Mouse (Mus musculus): ENCODE results near the gene Blzf1. TPM values are rescaled to one million over a fixed set of nuclear protein-coding genes. Genes with fewer than 3 reads are reported as not detected.
A peak's percentile ranks its signal among the peaks of the same experiment; 100 is the strongest.

Gene Blzf1
- 28.7 and 29.5 TPM in 2 replicates for polyA plus RNA-seq (2016; fragmentation: Nextera tagmentation; extraction: Ambion mirVana)

DNA sequence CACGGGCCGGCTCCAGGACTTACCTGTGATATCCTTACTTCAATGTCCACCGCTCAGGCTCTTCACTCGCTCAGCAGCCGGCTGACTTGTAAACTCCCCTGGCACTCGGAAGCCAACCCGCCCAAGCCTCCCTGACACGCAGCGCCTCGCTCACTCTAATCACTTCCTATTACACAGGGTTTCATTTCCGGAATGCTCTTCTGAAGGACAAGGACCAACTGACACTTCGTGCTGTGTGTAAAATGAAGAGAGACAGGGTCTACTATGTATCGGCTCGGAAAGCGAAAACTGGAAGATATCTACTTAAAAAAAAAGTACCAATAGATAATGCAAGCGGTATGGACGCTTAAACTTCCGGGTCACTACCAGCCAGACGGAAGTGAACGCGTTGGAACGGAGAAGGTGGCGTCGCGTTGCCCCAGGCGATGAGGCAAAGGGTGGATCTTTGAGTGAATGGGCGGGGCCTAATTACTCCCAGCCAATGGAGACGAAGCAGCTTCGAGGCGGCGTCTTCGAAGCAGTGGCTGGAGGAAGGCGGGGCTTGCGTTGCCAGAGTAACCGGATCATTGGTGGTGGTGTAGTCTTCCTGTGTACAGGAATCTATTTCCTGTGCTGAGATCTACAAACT, at the start of gene Blzf1:
Gene Blzf1 (minus strand): TSS at position 366 of the 628 bp plus-strand sequence.
- Histone ChIP-seq H3K4me3 (peak within 1 kb of the TSS; percentile 67), H3K27ac (peak within 1 kb of the TSS; percentile 66), H3K4me2 (replicated peaks) (peak within 1 kb of the TSS; percentile 81), H3K27me3 (no peaks in the 10 kb centered on the region), H3K9ac (peak within 1 kb of the TSS; percentile 75), H3K9me3 (no peaks in the 10 kb centered on the region), H3K36me3 (peaks cover 11% of the 10 kb centered on the region), H3K4me1 (peaks cover 7% of the 10 kb centered on the region; the same call in 1 of the 2 replicates)
- ATAC-seq (ENCODE audit: insufficient number of reproducible peaks, insufficient read depth, low FRiP score, low TSS enrichment) = peak; percentile 96
- whole genome bisulfite sequencing = under 1% methylated on average over 35 of the region's 35 CpGs

DNA sequence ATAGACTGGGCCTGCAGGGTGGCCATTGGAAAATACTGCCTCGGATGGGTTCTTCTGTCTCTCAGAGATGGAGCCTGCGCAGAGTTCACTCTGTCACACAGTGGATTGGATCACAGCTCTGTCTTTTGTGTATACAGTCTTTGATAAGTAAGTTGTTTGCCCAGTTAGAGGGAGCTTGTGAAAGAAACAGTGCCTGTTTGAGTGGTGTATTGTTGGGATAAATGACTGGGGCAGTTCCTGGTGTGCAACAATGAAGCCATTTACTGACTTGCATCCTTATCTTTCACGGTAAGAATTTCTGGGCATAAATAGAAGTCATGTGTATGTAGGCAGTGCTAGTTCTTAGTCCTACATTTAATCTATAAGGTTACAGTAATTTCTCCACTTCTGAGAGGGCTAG, 46.2 kb upstream of the Blzf1 start:
- H3K27ac ChIP-seq = no peak overlapping the region
- H3K9me3 ChIP-seq = no peaks in the 10 kb centered on the region
- no peaks in the 10 kb centered on the region for H3K27me3 ChIP-seq
- no peak overlapping the region for H3K4me3 ChIP-seq
- H3K36me3 ChIP-seq = peaks cover under 1% of the 10 kb centered on the region; the same call in 1 of the 2 replicates
- no peak for ATAC-seq (ENCODE audit: insufficient number of reproducible peaks, insufficient read depth, low FRiP score, low TSS enrichment)
- no peak overlapping the region for H3K9ac ChIP-seq
- 50% methylated on average over 3 of the region's 3 CpGs for WGBS
- H3K4me2 ChIP-seq (replicated peaks) = no peak overlapping the region
- H3K4me1 ChIP-seq = no peaks in the 10 kb centered on the region

DNA sequence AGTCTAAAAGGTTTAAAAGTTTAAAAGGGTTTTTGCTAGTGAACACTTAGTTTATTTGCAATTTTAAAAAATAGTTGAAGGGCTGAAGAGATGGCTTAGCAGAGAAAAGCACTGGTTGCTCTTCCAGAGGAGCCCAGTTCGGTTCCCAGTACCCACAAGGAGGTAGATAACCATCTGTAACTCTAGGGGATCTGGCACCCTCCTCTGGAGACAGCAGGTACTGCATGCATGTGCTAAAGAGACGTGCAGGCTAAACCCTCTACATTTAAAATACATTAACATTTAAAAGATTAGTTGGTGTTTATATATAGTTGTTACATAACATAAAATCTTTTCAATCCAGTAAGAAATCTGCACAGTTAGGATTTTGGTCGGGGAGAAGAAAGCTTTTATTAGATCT, 34.9 kb upstream of the Blzf1 start:
- no peak for ATAC-seq (ENCODE audit: insufficient number of reproducible peaks, insufficient read depth, low FRiP score, low TSS enrichment)
- no peak overlapping the region for H3K4me2 ChIP-seq (replicated peaks)
- H3K4me1 ChIP-seq = no peaks in the 10 kb centered on the region
- H3K27me3 ChIP-seq = no peaks in the 10 kb centered on the region
- no peak overlapping the region for H3K9ac ChIP-seq
- H3K27ac ChIP-seq = no peak overlapping the region
- H3K4me3 ChIP-seq = no peak overlapping the region
- WGBS = 82% methylated on average over 3 of the region's 3 CpGs
- H3K36me3 ChIP-seq = peaks cover 21% of the 10 kb centered on the region; the same call in 1 of the 2 replicates
- H3K9me3 ChIP-seq = no peaks in the 10 kb centered on the region

DNA sequence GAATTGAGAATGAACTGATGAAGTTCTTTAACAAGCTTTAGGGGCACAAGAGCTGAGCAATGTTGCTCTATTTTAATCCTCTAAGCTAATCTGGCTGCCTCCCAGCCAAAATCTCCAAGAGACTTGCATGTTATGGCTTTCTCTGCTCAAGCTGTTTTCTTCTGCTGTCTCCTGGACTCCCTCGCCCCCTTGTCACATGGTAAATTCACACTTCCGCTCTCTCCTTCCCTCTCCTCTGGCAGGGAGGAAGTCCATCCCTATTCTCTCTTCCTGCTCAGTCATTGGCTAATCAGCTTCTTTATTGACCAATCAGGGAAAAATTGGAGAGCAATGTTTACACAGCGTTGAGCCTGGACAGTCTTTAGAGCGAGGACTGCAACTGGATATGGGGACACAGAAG, 28.6 kb upstream of the Blzf1 start:
- Histone ChIP-seq H3K9me3 (no peaks in the 10 kb centered on the region), H3K4me3 (no peak overlapping the region), H3K36me3 (peaks cover 24% of the 10 kb centered on the region), H3K4me2 (replicated peaks) (no peak overlapping the region), H3K27ac (no peak overlapping the region), H3K27me3 (no peaks in the 10 kb centered on the region), H3K9ac (no peak overlapping the region), H3K4me1 (no peaks in the 10 kb centered on the region)
- 84% methylated on average over 4 of the region's 4 CpGs for WGBS
- no peak for ATAC-seq (ENCODE audit: insufficient number of reproducible peaks, insufficient read depth, low FRiP score, low TSS enrichment)

DNA sequence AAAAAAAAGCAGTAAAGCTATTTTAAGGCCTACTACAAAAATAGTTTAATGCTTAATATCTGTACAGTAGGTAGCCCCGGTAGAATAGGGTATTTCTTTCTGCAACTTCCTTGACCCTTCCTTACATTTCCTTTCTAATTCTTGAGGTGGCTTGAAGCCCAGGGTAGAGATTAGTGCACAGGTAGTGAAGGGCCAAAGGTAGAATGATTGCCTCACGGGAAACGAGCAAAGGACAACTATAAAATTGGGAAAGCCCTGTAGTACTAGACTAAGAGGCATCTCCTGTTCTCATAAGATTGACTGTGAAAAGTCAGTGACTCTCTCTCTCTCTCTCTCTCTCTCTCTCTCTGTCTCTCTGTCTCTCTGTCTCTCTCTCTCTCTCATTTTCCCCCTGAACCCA, 28.1 kb upstream of the Blzf1 start:
- H3K9ac ChIP-seq = no peak overlapping the region
- no peak overlapping the region for H3K4me2 ChIP-seq (replicated peaks)
- WGBS = 91% methylated on average over 3 of the region's 3 CpGs
- no peak overlapping the region for H3K27ac ChIP-seq
- H3K4me3 ChIP-seq = no peak overlapping the region
- ATAC-seq (ENCODE audit: insufficient number of reproducible peaks, insufficient read depth, low FRiP score, low TSS enrichment) = no peak
- no peaks in the 10 kb centered on the region for H3K27me3 ChIP-seq
- H3K4me1 ChIP-seq = no peaks in the 10 kb centered on the region
- peaks cover 28% of the 10 kb centered on the region for H3K36me3 ChIP-seq
- H3K9me3 ChIP-seq = no peaks in the 10 kb centered on the region

DNA sequence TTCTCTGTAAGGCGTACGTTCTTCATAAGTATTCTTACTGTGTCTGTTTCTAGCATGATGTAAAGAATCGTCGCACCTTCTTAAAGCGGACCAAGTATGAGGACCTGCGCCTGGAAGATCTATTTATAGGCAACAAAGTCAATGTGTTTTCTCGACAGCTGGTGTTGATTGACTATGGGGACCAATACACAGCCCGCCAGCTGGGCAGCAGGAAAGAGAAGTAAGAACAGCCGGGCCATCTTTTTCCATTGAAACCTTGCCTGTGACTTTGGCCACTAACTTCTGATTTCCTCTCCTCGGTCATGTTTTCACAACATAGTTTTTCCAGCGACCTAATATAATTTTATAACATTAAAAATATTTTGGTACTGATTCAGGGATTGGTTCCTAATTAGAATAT, 25.3 kb upstream of the Blzf1 start:
- ATAC-seq (ENCODE audit: insufficient number of reproducible peaks, insufficient read depth, low FRiP score, low TSS enrichment) = no peak
- Histone ChIP-seq H3K27me3 (no peaks in the 10 kb centered on the region), H3K4me1 (no peaks in the 10 kb centered on the region), H3K27ac (no peak overlapping the region), H3K9ac (no peak overlapping the region), H3K4me3 (no peak overlapping the region), H3K4me2 (replicated peaks) (no peak overlapping the region), H3K36me3 (peaks cover 25% of the 10 kb centered on the region), H3K9me3 (no peaks in the 10 kb centered on the region)
- WGBS = 85% methylated on average over 11 of the region's 11 CpGs

DNA sequence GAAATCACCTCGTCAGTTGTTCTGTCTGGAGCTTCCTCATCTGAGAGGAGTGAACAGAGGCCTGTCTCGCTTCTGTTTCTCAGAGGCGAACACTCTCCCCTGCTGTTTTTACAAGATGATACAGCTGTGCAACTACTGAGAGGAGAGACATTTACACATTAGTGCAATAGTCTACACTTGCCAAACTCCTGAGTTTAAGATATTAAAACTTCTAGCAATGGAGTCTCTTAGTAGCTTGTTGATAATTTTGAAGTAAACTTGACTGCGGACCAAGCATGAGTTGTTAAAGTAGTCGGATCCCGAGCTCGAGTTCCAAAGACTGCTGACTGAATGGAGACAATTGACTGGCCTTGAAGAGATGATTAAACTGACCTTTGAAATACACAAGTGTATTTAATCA, 20.5 kb upstream of the Blzf1 start:
- Histone ChIP-seq H3K4me1 (peaks cover 4% of the 10 kb centered on the region; the same call in 1 of the 2 replicates), H3K4me3 (no peak overlapping the region), H3K36me3 (peaks cover 12% of the 10 kb centered on the region), H3K27me3 (no peaks in the 10 kb centered on the region), H3K9me3 (no peaks in the 10 kb centered on the region), H3K27ac (no peak overlapping the region), H3K9ac (no peak overlapping the region), H3K4me2 (replicated peaks) (no peak overlapping the region)
- ATAC-seq (ENCODE audit: insufficient number of reproducible peaks, insufficient read depth, low FRiP score, low TSS enrichment) = no peak
- 82% methylated on average over 7 of the region's 7 CpGs for WGBS

DNA sequence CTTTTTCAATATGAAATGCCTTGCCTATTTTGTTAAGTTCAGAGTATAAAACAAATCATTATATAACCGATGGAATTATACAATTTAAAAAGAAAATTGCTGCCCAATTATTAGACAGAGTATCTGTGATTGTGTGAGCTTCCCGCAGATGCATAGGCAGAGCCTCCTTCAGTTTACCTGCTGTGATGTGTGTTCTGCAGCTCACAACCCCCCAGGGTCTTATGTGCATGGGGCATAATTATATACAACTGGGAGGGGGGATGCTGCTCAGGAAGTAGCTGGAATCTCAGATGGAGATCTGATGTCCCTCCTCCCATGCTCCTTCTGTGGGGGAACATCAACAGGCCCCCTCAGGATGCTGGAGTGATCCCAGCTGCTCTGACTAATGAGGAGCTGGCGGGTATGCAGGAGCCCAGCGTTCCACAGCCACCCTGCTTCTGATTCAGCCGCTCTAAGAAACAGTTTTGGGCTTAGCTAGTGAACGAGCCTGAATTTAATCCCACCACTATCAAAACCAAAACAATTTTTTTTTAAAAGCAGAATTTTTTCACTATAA, 19.4 kb upstream of the Blzf1 start:
- Histone ChIP-seq H3K4me2 (replicated peaks) (no peak overlapping the region), H3K27ac (no peak overlapping the region), H3K9ac (no peak overlapping the region), H3K4me1 (peaks cover 4% of the 10 kb centered on the region; the same call in 1 of the 2 replicates), H3K9me3 (no peaks in the 10 kb centered on the region), H3K36me3 (peaks cover 9% of the 10 kb centered on the region), H3K27me3 (no peaks in the 10 kb centered on the region), H3K4me3 (no peak overlapping the region)
- WGBS = 64% methylated on average over 6 of the region's 6 CpGs
- no peak for ATAC-seq (ENCODE audit: insufficient number of reproducible peaks, insufficient read depth, low FRiP score, low TSS enrichment)

DNA sequence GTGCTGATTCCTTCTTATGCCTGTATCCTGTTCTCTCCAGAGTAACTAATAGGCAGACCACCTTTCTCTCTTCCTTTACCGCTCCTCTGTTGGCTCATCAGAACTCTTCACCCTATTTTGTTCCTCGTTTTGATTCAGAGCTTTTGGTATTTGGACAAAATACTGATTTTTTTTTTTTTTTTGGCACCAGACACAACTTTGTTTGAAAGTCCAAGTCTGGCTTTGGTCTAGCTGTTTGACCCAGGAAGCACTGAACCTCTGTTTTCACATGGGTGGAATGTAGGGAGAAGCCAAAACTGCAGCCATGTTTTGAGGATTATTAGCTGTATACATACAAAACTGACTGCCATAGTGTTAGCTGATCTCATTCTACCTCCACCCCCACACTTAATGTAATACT, 17.6 kb upstream of the Blzf1 start:
- H3K4me2 ChIP-seq (replicated peaks) = no peak overlapping the region
- WGBS = 92% methylated on average over 2 of the region's 2 CpGs
- no peaks in the 10 kb centered on the region; the same call in 1 of the 2 replicates for H3K36me3 ChIP-seq

DNA sequence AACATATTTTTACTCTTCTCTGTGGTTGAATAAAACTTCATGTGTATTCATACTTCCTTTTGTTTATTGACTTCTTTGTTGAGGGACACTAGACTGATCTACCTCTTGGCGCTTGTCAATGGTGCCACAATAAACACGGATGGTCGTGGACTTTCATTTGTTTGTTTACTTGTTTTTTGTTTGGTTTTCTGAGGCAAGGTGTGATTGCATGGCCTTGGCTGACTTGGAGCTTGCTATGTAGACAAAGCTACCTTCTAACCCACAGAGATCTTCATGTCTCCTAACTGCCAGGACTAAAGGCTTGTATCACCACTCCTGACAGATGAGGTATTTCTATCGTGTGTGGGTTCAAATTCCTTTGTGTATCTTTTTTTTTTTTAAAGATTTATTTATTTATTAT, 16.9 kb upstream of the Blzf1 start:
- Histone ChIP-seq H3K36me3 (no peaks in the 10 kb centered on the region; the same call in 1 of the 2 replicates), H3K27me3 (no peaks in the 10 kb centered on the region), H3K9me3 (no peaks in the 10 kb centered on the region), H3K4me2 (replicated peaks) (no peak overlapping the region), H3K4me1 (peaks cover 4% of the 10 kb centered on the region; the same call in 1 of the 2 replicates), H3K4me3 (no peak overlapping the region), H3K9ac (no peak overlapping the region), H3K27ac (no peak overlapping the region)
- ATAC-seq (ENCODE audit: insufficient number of reproducible peaks, insufficient read depth, low FRiP score, low TSS enrichment) = no peak
- 93% methylated on average over 4 of the region's 4 CpGs for WGBS

More for the DNA sequence above, 17.6 kb upstream of the Blzf1 start:
- peaks cover 4% of the 10 kb centered on the region; the same call in 1 of the 2 replicates for H3K4me1 ChIP-seq
- H3K27me3 ChIP-seq = no peaks in the 10 kb centered on the region
- H3K27ac ChIP-seq = no peak overlapping the region
- H3K9me3 ChIP-seq = no peaks in the 10 kb centered on the region
- ATAC-seq (ENCODE audit: insufficient number of reproducible peaks, insufficient read depth, low FRiP score, low TSS enrichment) = no peak
- no peak overlapping the region for H3K4me3 ChIP-seq
- H3K9ac ChIP-seq = no peak overlapping the region

DNA sequence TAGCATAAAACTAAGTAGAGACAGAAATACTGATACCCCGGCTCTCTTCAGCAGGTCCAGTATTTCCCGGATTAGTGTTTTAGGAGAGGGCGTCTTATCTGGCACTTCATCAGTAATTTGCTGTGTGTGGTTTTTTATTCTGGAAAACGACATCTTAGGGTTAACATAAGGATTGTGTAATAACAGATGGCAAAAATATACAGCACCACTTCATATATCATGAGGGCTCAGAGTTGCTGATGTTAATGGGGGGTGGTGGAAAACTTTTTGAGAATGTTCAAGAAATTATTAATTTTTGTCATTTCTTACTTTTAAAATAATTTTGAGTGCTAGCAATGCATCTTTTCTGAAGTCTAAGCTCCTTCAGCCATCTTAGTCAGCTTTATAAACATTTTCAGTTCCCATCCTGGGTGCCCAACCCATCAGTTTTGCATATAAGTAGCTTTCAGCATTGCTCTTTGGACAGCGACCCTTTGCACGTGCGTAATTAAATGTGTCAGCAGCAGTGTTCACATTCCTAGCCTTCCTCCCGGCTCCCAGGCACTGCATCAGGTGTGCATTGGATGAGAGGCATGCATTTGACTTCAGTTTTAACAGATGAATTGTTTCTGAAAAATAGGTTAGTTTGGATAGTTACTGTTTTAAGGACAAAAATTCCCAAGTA, 15.8 kb upstream of the Blzf1 start:
- ATAC-seq (ENCODE audit: insufficient number of reproducible peaks, insufficient read depth, low FRiP score, low TSS enrichment) = no peak
- Histone ChIP-seq H3K4me3 (no peak overlapping the region), H3K9me3 (no peaks in the 10 kb centered on the region), H3K9ac (no peak overlapping the region), H3K4me2 (replicated peaks) (no peak overlapping the region), H3K4me1 (peaks cover 4% of the 10 kb centered on the region; the same call in 1 of the 2 replicates), H3K27ac (no peak overlapping the region), H3K36me3 (0 out of 2 replicates have a peak, but pooled peaks cover 3% of the 10 kb centered on the region), H3K27me3 (no peaks in the 10 kb centered on the region)
- WGBS = 77% methylated on average over 8 of the region's 8 CpGs

DNA sequence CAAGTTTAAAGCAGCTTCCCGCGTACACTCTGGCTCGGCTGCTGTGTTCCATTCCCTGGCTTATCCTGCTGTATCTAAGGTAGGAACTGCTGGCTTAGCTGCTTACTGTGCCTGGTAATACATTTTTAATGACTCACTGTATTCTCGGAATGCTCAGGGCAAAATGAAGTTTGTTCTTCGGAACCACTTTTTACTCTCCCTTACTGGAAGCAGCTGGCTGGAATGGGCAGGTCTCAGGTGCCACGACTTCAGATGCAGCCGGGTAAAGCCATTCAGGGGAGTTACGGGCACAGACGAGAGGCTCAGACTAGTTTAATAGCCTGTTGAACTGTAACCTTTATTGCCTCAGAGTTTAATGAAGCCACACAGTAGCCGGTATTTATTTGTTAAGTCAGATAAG, 14.1 kb upstream of the Blzf1 start:
- 0 out of 2 replicates have a peak, but pooled peaks cover 3% of the 10 kb centered on the region for H3K36me3 ChIP-seq
- H3K4me1 ChIP-seq = no peaks in the 10 kb centered on the region

More for the DNA sequence above, 14.1 kb upstream of the Blzf1 start:
- Histone ChIP-seq H3K4me3 (no peak overlapping the region), H3K9me3 (no peaks in the 10 kb centered on the region), H3K4me2 (replicated peaks) (no peak overlapping the region), H3K27me3 (no peaks in the 10 kb centered on the region), H3K9ac (no peak overlapping the region), H3K27ac (no peak overlapping the region)
- WGBS = 82% methylated on average over 10 of the region's 10 CpGs
- no peak for ATAC-seq (ENCODE audit: insufficient number of reproducible peaks, insufficient read depth, low FRiP score, low TSS enrichment)
